Mouse (Mus musculus) cerebellum, adult 8-10 months (tissue): Measurements from ENCODE around the gene Ssxa1.
"Not testable (repeated sequence)": the region's sequence is repeated elsewhere in the genome, so short reads cannot be mapped to it uniquely, and the experiment has no call there.

ENCODE experiments used
- DNase-seq: peaks from one replicate; pipeline ENCODE4 v3.0.0; 2022

The Ssxa1 gene

GRCm38 (mm10) chrX:21115520-21115919 is at the start of gene Ssxa1:
Gene Ssxa1, plus strand, starts transcription at chrX:21115820.
- DNase-seq = no peak

DNA sequence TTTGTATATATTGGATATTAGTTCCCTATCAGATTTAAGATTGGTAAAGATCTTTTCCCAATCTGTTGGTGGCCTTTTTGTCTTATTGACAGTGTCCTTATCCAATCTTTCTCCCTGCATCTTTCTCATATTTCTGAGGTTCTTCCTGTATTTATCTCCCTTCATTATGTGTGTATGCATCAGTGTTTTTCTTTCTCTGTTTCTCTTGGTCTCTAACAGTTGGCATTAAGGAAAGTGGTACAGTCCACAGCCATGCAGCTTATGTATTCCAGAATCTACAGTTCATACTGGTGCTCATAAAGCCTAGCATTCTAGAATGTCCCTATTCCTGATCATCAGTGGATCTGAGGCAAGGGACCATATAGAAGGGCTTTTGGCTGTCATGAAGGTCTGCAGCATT is 47.5 kb upstream of the Ssxa1 start, which contains the start of gene Spaca5:
Gene Spaca5, plus strand, starts transcription at position 301 of the 400 bp plus-strand sequence.
- DNase-seq = no peak

DNA sequence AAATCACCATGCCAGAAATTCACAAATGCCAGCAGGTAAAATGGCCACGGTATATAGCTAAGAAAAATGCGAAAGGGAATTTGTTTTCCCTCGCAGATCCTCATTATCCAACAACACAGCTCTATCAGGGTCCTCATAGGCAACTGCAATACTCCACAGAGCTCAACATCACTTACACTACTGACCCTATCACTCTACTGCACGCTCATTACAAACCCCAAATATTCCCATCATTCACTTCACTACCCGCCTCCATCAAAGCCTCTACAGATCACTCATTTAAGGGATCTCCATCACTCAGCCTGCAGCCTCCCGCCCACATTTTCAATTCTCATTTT is 27.0 kb upstream of the Ssxa1 start:
- no peak for DNase-seq

- peak; percentile 71 for DNase-seq
These were observed 26.4 kb upstream of the Ssxa1 start, which contains the start of gene Zfp300 for GRCm38 (mm10) chrX:21088983-21089866. Gene Zfp300, minus strand, starts transcription at chrX:21089527.

- DNase-seq = no peak
These were observed 25.8 kb upstream of the Ssxa1 start for GRCm38 (mm10) chrX:21089867-21090239.

GRCm38 (mm10) chrX:21146675-21147074 is 31.1 kb downstream of the Ssxa1 start:
- not testable (repeated sequence) for DNase-seq
